Mouse (Mus musculus) limb, embryonic 14.5 days (tissue): Measurements from ENCODE around the gene Gm49450. TPM values are rescaled to one million over a fixed set of nuclear protein-coding genes. Genes with fewer than 3 reads are reported as not detected.

Experiments
- ATAC-seq: fragments of 200-750 bp; cut with Nextera tagmentation; 2 replicates; pipeline ENCODE4 v1.8.0; 2017; ENCODE audit warnings: low read depth, moderate number of reproducible peaks, moderate TSS enrichment; ENCODE audit not compliant: low FRiP score
- DNase-seq: peaks from one replicate; pipeline ENCODE4 v3.0.0-alpha.2; 2015; ENCODE audit warnings: low spot score
- H3K27ac ChIP-seq: fragments of 300-500 bp; sonication (generic); replicated peaks from 2 replicates; pipeline ENCODE4 v1.5.1; 2014; ENCODE audit warnings: low read depth, mild to moderate bottlenecking, low read length, moderate library complexity, mixed read lengths
- H3K27me3 ChIP-seq: fragments of 300-500 bp; sonication (generic); 2 replicates; pipeline ENCODE4 v1.6.1; 2014; ENCODE audit warnings: low read length, mixed read lengths; ENCODE audit not compliant: control insufficient read depth, insufficient read depth
- H3K36me3 ChIP-seq: fragments of 300-500 bp; sonication (generic); 2 replicates; pipeline ENCODE4 v1.6.1; 2014; ENCODE audit warnings: mild to moderate bottlenecking, low read length, moderate library complexity, mixed read lengths; ENCODE audit not compliant: control insufficient read depth, insufficient read depth
- H3K4me1 ChIP-seq: fragments of 300-500 bp; sonication (generic); 2 replicates; pipeline ENCODE4 v1.6.1; 2014; ENCODE audit warnings: antibody characterized with exemption, low read length, mixed read lengths; ENCODE audit not compliant: control insufficient read depth, insufficient read depth
- H3K4me2 ChIP-seq: fragments of 300-500 bp; sonication (generic); replicated peaks from 2 replicates; pipeline ENCODE4 v1.6.1; 2014; ENCODE audit warnings: low read depth, mild to moderate bottlenecking, low read length, moderate library complexity; ENCODE audit not compliant: severe bottlenecking
- H3K4me3 ChIP-seq: fragments of 300-500 bp; sonication (generic); replicated peaks from 2 replicates; pipeline ENCODE4 v1.5.1; 2014; ENCODE audit warnings: low read length
- H3K9ac ChIP-seq: fragments of 300-500 bp; sonication (generic); 2 replicates; pipeline ENCODE4 v1.6.1; 2014; ENCODE audit warnings: mild to moderate bottlenecking, low read depth, low read length, moderate library complexity; ENCODE audit not compliant: severe bottlenecking
- H3K9me3 ChIP-seq: fragments of 300-500 bp; sonication (generic); 2 replicates; pipeline ENCODE4 v1.6.1; 2016; ENCODE audit warnings: low read length; ENCODE audit not compliant: control insufficient read depth
- POLR2A ChIP-seq: fragments of 200-500 bp; IDR thresholded peaks from 2 replicates; pipeline ENCODE4 v1.8.0; 2012; ENCODE audit warnings: inconsistent platforms, mild to moderate bottlenecking, moderate library complexity, borderline replicate concordance; ENCODE audit not compliant: insufficient read depth, insufficient read length; ENCODE audit errors: extremely low read depth
- WGBS: fragments of 180-500 bp; shearing (Covaris S2); extraction: QIAGEN DNeasy Blood & Tissue Kit; methylation state at CpG from one replicate; pipeline ENCODE4 v1.1.7; 2014; 5-methylcytosine and 5-hydroxymethylcytosine counted together
- polyA plus RNA-seq, 2 experiments: library from polyadenylated mRNA; depleted of rRNA in 1 of 2; stranded (reverse) in 1 of 2; unstranded in 1 of 2; fragments of >200 nt; fragmentation: Nextera tagmentation in 1 of 2; extraction: Ambion mirVana in 1 of 2; gene quantifications; 2 replicates each; pipeline versions ENCODE4 v1.2.1 to v1.2.3; 2012 to 2014

The Gm49450 gene
- polyA plus RNA-seq, 2 experiments = 159 TPM; not detected in 1

DNA sequence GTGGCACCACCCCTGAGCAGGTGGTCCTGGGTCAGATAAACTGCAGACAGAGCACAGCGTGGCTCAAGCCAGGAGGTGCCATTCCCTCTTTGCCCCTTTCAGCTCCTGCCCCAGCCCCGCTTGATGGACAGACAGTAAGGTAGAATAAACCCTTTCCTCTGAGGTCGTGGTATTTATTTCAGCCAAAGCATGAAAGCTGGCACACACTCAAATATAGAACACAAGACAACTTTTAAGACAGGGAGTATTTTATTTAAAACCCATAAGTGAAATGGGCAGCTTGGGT, 3.8 kb downstream of the Gm49450 start:
- DNase-seq (no peak), ATAC-seq (no peak)
- H3K4me2 ChIP-seq = no peak overlapping the region
- H3K4me3 ChIP-seq = no peak overlapping the region
- WGBS = 66% methylated on average over 3 of the region's 3 CpGs
- no peak overlapping the region for H3K9ac ChIP-seq
- no peak for TF ChIP-seq POLR2A
- H3K27me3 ChIP-seq = no peaks in the 10 kb centered on the region
- peaks cover 8% of the 10 kb centered on the region; the same call in 1 of the 2 replicates for H3K4me1 ChIP-seq
- no peak overlapping the region for H3K27ac ChIP-seq
- H3K36me3 ChIP-seq = peaks cover 15% of the 10 kb centered on the region
- H3K9me3 ChIP-seq = no peaks in the 10 kb centered on the region

- no peaks in the 10 kb centered on the region for H3K9me3 ChIP-seq
- ATAC-seq = no peak
- H3K9ac ChIP-seq = no peak overlapping the region
- H3K4me1 ChIP-seq = peaks cover 5% of the 10 kb centered on the region; the same call in 1 of the 2 replicates
- no peak overlapping the region for H3K4me2 ChIP-seq
- H3K27ac ChIP-seq = no peak overlapping the region
- peaks cover 15% of the 10 kb centered on the region for H3K36me3 ChIP-seq
- no peak overlapping the region for H3K4me3 ChIP-seq
- no peaks in the 10 kb centered on the region for H3K27me3 ChIP-seq
- TF ChIP-seq POLR2A = no peak
- no peak for DNase-seq
- WGBS = 75% methylated on average over 6 of the region's 6 CpGs
Measured at GRCm38 (mm10) chr15:98948857-98949606, 4.3 kb downstream of the Gm49450 start.

- DNase-seq = no peak
- ATAC-seq = no peak
- Histone ChIP-seq H3K4me2 (no peak overlapping the region), H3K4me1 (peaks cover 3% of the 10 kb centered on the region; the same call in 1 of the 2 replicates), H3K9me3 (no peaks in the 10 kb centered on the region), H3K4me3 (no peak overlapping the region), H3K27ac (no peak overlapping the region), H3K36me3 (peaks cover 15% of the 10 kb centered on the region), H3K9ac (no peak overlapping the region), H3K27me3 (no peaks in the 10 kb centered on the region)
- no peak for TF ChIP-seq POLR2A
Measured at GRCm38 (mm10) chr15:98948382-98948781, 5.0 kb downstream of the Gm49450 start.

GRCm38 (mm10) chr15:98947884-98948283, 5.5 kb downstream of the Gm49450 start:
- no peaks in the 10 kb centered on the region for H3K9me3 ChIP-seq
- TF ChIP-seq POLR2A = no peak
- no peak overlapping the region for H3K4me2 ChIP-seq
- H3K9ac ChIP-seq = no peak overlapping the region
- H3K27ac ChIP-seq = no peak overlapping the region
- ATAC-seq (no peak), DNase-seq (no peak)
- H3K4me1 ChIP-seq = peaks cover 3% of the 10 kb centered on the region; the same call in 1 of the 2 replicates
- H3K4me3 ChIP-seq = no peak overlapping the region
- peaks cover 15% of the 10 kb centered on the region for H3K36me3 ChIP-seq
- WGBS = 48% methylated on average over 3 of the region's 3 CpGs
- no peaks in the 10 kb centered on the region for H3K27me3 ChIP-seq

GRCm38 (mm10) chr15:98943133-98943532, 10.2 kb downstream of the Gm49450 start:
- TF ChIP-seq POLR2A = no peak

DNA sequence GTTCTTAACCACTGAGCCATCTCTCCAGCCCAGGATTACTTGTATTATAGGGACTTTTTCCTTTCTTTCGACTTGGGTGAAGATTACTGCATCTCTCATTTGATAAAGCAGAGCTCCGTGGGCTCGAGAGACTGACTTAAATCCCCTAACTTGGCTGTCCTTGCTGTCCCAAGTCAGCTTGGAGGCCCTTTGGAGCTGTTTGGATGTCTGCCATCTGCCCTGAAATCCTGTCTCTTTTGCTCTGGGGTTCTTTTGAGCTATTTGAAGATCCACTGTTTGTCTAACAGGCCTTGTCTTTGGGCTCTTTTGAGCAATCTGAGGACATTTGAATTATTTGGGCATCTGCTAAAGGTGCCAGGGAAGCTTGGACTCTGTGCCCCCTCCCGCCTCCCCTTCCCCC, 11.3 kb downstream of the Gm49450 start:
- H3K4me2 ChIP-seq = no peak overlapping the region
- 84% methylated on average over 4 of the region's 4 CpGs for WGBS
- H3K27ac ChIP-seq = no peak overlapping the region
- H3K4me1 ChIP-seq = no peaks in the 10 kb centered on the region
- no peaks in the 10 kb centered on the region for H3K9me3 ChIP-seq
- H3K4me3 ChIP-seq = no peak overlapping the region
- DNase-seq (no peak), ATAC-seq (no peak)
- no peaks in the 10 kb centered on the region for H3K36me3 ChIP-seq
- no peak overlapping the region for H3K9ac ChIP-seq
- H3K27me3 ChIP-seq = no peaks in the 10 kb centered on the region
- TF ChIP-seq POLR2A = no peak

More at GRCm38 (mm10) chr15:98943133-98943532, 10.2 kb downstream of the Gm49450 start:
- 71% methylated on average over 4 of the region's 4 CpGs for WGBS
- Histone ChIP-seq H3K36me3 (no peaks in the 10 kb centered on the region), H3K4me3 (no peak overlapping the region), H3K27ac (no peak overlapping the region), H3K9ac (no peak overlapping the region), H3K4me1 (no peaks in the 10 kb centered on the region), H3K27me3 (no peaks in the 10 kb centered on the region), H3K4me2 (no peak overlapping the region), H3K9me3 (no peaks in the 10 kb centered on the region)
- DNase-seq (no peak), ATAC-seq (no peak)
